Mouse (Mus musculus) urinary bladder, postnatal 4 days (tissue): ENCODE data around the gene Hipk4.
"Not testable (repeated sequence)": the region's sequence is repeated elsewhere in the genome, so short reads cannot be mapped to it uniquely, and the experiment has no call there.

Experiments used
- DNase-seq, 2 experiments: peaks; one replicate each; pipeline ENCODE4 v3.0.0; 2021 to 2022; ENCODE audit warnings: low spot score in 2 of 2

Gene Hipk4

DNA sequence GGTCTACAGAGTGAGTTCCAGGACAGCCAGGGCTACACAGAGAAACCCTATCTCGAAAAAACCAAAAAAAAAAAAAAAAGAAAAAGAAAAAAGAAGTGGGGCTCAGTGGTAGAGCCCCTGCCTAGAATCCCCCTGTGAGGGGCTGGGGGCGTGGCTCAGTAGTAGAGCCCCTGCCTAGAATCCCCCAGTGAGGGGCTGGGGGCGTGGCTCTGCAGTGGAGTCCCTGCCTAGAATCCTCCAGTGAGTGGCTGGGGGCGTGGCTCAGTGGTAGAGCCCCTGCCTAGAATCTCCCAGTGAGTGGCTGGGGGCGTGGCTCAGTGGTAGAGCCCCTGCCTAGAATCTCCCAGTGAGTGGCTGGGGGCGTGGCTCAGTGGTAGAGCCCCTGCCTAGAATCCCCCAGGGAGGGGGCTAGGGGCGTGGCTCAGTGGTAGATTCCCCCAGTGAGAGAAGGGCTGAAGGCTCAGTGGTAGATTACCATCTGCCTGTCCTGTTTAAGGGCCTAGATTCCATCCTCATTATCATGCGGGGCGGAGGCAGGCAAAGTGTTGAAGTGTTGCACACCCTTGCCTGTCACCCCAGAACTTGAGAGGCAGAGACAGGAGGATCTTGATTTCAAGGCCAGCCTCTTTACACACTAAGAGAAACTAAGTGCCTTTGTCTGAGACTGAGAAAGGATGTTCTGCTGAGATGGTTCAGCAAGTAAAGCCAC, 28.3 kb upstream of the Hipk4 start:
- DNase-seq, result not testable (repeated sequence)

DNA sequence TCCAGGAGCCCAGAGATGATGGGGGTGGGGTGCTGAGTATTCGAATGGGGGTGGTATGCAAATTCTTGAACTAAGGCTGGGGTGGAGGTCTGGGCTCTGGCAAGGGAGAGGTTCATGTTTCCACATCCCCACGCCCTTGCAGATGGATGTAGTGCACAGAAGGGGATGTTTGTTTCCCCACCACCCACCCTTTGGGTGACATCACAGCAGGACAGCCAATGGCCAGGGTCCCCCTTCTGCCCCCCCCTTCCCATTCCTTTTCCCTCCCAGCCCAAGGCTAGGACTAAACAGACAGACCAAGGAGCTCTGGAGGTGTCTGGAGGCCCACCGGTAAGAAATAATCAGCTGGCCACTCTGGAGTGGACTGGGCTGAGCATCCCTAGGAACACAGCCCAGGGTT, 24.0 kb upstream of the Hipk4 start, which contains the start of gene Prx:
Gene Prx, plus strand, starts transcription at position 289 of the 400 bp plus-strand sequence.
- no peak for DNase-seq

- no peak for DNase-seq
These were observed 21.4 kb upstream of the Hipk4 start for GRCm38 (mm10) chr7:27501620-27502019.

DNA sequence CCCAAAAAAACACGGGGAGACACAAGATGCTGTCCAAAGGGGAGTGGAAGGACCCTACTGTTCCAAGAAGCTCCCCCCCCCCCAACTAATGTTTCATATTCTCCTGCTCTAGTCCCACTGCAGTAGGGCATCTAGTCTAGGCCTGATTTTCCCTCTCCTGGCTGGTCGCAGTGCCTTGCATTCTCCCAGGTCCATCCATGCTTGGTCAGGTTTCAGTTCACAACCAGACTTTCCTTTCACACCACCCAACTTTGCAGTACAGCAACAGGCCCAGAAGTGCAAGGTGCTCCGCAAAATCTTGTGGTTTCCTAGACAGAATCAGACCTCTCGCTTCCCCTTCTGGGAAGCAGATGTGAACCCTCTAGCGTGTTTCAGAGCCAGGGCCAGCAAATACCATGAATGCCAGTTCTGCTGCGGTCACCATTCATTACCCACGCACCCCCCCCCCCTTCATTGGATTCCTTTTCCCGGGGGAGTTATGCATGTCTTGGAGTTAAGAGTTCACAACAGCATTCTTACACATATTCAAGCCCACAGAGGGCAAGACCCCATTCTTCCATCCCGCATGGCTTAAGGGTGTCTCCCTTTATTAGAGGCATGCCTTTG, 16.2 kb upstream of the Hipk4 start:
- no peak for DNase-seq

DNA sequence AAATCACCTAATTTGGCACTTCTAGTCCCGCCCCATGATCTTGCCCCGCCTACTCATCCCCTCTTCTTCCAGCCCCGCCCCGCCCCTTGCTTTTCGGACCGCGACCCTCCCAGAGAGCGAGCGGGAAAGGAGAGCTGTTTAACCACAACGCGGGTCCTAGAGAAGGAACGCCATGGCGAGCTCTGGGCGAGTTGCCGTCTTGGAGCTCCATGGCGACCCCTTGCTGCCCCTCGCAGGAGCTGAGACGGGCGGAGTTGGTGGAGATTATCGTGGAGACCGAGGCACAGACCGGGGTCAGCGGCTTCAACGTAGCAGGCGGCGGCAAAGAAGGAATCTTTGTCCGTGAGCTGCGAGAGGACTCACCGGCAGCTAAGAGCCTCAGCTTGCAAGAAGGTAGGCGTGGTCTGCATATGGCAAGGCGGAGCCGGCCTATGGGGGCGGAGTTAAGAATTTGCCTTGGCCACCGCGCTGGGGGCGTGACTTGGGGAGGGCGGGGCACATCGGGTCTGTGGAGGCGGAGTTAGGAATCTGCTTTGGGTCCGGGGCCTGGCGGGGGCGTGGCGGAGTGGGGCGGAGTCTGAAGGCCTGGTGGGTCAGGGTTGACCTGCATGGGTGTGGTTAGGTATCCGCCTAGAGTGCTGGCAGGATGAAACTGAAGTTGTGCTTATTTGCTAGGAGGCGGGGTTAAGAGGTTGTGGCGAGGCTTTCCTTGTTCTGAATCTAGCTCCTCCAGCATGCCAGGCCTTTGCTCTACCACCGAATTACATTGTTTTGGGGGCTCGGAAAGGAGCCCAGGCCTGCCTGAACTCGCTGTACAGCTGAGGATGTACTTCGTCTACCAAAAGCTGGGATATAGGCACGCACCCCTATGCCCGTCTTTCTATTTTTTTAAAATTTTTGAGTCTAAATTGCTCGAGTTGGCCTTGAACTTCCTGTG, 15.1 kb upstream of the Hipk4 start:
- peak; percentile 99 to 100 for DNase-seq

GRCm38 (mm10) chr7:27508648-27509005, 14.4 kb upstream of the Hipk4 start:
- DNase-seq, result peak in 1 of 2 experiments; percentile 59

DNA sequence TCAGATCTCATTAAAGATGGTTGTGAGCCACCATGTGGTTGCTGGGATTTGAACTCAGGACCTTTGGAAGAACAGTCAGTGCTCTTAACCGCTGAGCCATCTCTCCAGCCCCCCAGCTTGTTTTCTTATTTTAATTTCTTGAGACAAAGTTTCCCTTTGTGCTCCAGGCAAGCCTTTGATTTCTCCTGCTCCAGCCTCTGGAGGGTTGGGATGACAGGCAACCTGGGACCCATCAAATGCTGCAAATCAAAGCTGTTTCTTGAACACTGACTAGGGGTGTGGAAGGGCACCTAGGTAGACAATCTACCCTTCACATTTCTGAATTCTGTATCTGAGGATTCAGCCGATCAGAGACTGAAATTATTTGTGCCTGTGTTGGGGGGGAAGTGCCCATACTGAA, 12.3 kb upstream of the Hipk4 start:
- DNase-seq, result no peak

GRCm38 (mm10) chr7:27514961-27515360, 8.1 kb upstream of the Hipk4 start:
- no peak for DNase-seq

DNA sequence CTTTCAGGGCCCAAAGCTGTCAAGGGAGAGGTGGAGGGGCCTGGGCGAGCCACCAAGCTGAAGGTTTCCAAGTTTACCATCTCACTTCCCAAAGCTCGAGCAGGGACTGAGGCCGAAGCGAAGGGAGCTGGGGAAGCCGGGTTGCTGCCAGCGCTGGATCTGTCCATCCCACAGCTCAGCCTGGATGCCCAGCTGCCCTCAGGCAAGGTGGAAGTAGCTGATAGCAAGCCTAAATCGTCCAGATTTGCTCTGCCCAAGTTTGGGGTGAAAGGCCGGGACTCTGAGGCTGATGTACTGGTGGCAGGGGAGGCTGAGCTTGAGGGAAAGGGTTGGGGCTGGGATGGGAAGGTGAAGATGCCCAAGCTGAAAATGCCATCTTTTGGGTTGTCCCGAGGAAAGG, 4.8 kb upstream of the Hipk4 start:
- DNase-seq, result no peak

DNA sequence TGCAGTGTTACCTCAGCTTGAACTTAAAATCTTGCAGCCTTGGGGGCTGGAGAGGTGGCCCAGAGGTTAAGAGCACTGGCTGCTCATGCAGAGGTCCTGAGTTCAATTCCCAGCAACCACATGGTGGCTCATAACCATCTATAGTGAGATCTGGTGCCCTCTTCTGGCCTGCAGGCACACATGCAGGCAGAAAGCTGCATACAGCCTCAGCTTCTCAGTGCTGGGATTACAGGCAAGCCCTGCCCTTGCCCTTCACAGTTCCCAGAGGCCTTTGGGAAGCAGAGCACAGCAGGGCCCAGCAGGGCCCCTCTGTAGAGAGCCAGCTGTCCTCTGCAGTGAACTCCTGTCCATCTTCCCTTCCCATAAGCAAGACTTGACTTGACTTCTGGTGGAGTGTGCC, 3.0 kb upstream of the Hipk4 start:
- DNase-seq, result no peak

- no peak for DNase-seq
These were observed 2.5 kb upstream of the Hipk4 start for GRCm38 (mm10) chr7:27520599-27520998.

DNA sequence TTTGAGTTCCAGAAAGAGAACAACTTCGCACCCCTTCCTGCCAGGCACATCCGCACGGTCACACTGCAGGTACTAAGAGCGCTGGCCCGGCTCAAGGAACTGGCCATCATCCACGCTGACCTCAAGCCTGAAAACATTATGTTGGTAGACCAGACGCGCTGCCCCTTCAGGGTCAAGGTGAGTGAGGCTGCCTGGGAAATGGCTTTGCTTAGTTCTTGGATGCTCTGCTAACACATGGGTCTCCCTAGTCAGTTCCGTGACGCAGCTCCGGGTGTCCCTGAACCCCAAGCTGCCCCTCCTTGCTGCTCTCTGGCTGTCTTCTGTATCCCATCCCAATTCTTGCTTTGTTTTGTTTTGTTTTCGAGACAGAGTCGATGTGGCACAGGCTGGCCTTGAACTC, 738 bp downstream of the Hipk4 start:
- no peak for DNase-seq

- peak in 1 of 2 experiments; percentile 60 for DNase-seq
These were observed 3.2 kb downstream of the Hipk4 start for GRCm38 (mm10) chr7:27526039-27526827.

- DNase-seq, result no peak
These were observed 6.0 kb downstream of the Hipk4 start for GRCm38 (mm10) chr7:27529070-27529469.

- DNase-seq, result no peak
These were observed 7.9 kb downstream of the Hipk4 start for GRCm38 (mm10) chr7:27530937-27531336.

DNA sequence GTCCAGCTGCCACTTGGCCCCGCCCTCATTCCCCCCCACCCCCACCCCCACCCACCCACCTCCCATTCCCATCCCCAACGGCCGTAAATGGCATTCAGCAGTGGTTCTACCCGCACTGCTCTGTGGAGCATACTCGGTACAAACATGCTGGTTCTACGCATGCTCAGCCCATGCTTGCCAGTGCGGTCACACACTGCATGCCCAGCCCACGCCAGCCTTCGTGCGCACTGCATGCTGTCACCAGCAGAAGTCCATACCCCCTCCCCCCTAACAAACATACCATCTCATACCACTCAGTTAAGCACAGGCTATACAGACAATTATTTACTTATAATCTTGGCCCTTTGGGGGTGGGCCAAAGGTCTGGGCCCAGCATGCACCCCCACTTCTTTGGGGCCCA, 8.6 kb downstream of the Hipk4 start:
- DNase-seq, result no peak

GRCm38 (mm10) chr7:27532480-27533050, 9.5 kb downstream of the Hipk4 start:
- DNase-seq, result no peak

- DNase-seq, result no peak
These were observed 12.3 kb downstream of the Hipk4 start for GRCm38 (mm10) chr7:27535386-27535785.

GRCm38 (mm10) chr7:27536618-27537017, 13.6 kb downstream of the Hipk4 start:
- no peak for DNase-seq

DNA sequence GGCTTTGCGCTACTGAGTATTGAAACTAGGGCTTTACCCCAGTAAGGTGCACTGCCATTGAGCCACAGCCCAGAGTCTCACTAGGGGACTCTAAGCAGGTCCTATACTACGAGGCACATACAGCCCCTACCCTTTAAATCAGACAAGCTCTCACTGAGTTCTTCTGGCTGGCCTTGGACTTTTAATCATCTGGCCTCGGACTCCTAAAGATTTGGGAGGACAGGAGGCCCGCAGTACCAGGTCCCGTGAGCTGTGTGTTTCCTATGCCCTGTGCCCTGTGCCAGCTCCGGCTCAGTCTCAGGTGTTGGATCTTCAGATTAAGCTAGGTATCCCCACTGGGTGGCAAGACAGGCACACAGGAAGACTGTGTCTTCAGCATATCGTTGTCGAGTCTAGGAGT, 14.9 kb downstream of the Hipk4 start:
- no peak for DNase-seq

DNA sequence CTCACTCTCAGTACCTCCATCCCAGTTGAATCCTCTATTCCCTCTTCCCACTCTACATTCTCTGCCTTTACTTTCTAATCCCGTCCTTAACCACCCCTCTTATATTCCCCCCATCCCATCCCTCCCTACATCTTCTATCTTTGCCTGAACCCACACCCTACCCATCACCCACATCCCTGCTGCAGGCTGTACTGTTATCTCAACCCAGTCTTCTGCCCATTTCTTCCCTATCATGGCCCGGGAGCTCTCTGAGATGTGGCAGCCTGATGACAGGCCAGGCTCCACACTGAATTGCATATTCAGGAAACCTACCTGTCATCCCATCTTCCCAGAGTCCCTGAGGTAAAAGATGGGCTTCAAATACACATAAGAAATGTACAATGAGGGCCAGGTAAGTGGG, 15.7 kb downstream of the Hipk4 start:
- no peak for DNase-seq
